Mouse (Mus musculus): Measurements from ENCODE around the gene Capn11. TPM values are rescaled to one million over a fixed set of nuclear protein-coding genes. Genes with fewer than 3 reads are reported as not detected.

Capn11 gene
- polyA plus RNA-seq, 1 experiment from 2014 or later = 0.57 TPM

DNA sequence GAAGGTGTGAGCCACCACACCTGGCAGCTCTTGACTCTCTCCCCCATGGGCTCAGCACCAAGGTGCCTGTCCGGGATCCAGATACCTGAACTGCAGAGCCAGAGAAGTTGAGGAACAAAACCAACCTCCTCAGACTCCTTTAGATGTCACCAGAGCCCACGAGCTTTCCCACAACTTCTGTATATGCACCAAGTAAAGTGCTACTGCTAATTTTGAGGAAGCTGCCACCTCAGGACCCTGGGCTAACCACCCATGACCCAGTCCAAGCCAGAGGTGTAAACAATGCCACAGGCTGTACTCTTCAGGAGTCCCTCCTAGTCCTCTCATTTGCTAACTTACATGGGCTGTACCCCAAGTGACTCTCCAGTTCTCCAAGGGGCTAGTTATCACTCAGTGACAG lies 13.5 kb upstream of the Capn11 start:
- H3K27me3 ChIP-seq (ENCODE audit: control insufficient read depth, insufficient read depth, low read length) = no peaks in the 10 kb centered on the region
- no peaks in the 10 kb centered on the region for H3K9me3 ChIP-seq (ENCODE audit: control insufficient read depth, low read length)
- H3K4me1 ChIP-seq (ENCODE audit: control insufficient read depth, insufficient read depth, low read length) = no peaks in the 10 kb centered on the region
- WGBS = 95% methylated on average over 2 of the region's 2 CpGs
- ATAC-seq (ENCODE audit: insufficient read depth, low FRiP score, low TSS enrichment) (no peak), DNase-seq (ENCODE audit: low spot score) (no peak)
- H3K4me2 ChIP-seq (ENCODE audit: low read depth) = no peak overlapping the region
- H3K36me3 ChIP-seq (ENCODE audit: control insufficient read depth, insufficient read depth, low read length) = peaks cover 12% of the 10 kb centered on the region
- no peak overlapping the region for H3K9ac ChIP-seq (ENCODE audit: low read length)
- H3K4me3 ChIP-seq (ENCODE audit: low read depth, low read length) = no peak overlapping the region
- H3K27ac ChIP-seq (ENCODE audit: low read depth, low read length) = no peak overlapping the region

DNA sequence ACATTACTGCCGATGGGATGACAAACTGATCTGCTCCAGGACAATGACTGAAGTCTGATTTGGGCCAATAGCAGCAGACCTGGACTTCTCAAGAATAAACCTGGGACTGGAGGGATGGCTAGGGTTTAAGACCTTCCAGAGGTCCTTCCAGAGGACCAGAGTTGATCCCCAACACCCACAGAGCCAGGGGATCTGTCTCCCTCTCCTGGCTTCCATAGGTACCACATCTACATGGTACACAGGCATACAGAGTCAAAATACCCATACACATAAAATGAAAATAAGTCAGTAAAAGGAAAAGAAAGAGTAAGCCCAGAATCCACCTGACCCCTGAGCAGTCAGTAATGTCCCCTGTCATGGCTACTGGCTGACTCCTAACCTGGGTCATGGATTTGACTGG lies 12.7 kb upstream of the Capn11 start:
- 100% methylated on average over 1 of the region's 1 CpGs for WGBS
- no peaks in the 10 kb centered on the region for H3K4me1 ChIP-seq (ENCODE audit: control insufficient read depth, insufficient read depth, low read length)
- no peak overlapping the region for H3K4me2 ChIP-seq (ENCODE audit: low read depth)
- H3K27ac ChIP-seq (ENCODE audit: low read depth, low read length) = no peak overlapping the region
- H3K27me3 ChIP-seq (ENCODE audit: control insufficient read depth, insufficient read depth, low read length) = no peaks in the 10 kb centered on the region
- ATAC-seq (ENCODE audit: insufficient read depth, low FRiP score, low TSS enrichment) (no peak), DNase-seq (ENCODE audit: low spot score) (no peak)
- peaks cover 13% of the 10 kb centered on the region for H3K36me3 ChIP-seq (ENCODE audit: control insufficient read depth, insufficient read depth, low read length)
- no peak overlapping the region for H3K4me3 ChIP-seq (ENCODE audit: low read depth, low read length)
- no peaks in the 10 kb centered on the region for H3K9me3 ChIP-seq (ENCODE audit: control insufficient read depth, low read length)
- H3K9ac ChIP-seq (ENCODE audit: low read length) = no peak overlapping the region

DNA sequence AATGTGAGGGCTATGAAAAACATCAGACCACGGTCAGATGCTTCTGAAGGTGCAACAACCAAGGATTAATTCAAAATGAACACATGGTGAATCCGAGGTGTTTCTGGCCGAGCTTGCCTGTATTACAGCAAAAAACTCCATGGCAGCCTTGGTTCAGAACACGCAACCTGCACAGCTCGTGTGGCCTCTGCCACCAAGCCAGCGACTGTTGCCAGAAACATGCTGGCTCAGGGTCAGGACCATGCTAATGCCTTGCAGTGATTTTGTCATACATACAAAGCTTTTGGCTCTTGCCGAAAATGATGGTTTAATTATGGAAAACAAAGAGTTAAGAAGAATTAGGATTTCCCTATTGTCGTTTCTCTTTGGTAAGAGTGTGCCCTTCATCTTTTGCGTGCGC lies 8.9 kb upstream of the Capn11 start:
- ATAC-seq (ENCODE audit: insufficient read depth, low FRiP score, low TSS enrichment) = no peak
- H3K36me3 ChIP-seq (ENCODE audit: control insufficient read depth, insufficient read depth, low read length) = peaks cover 13% of the 10 kb centered on the region
- no peaks in the 10 kb centered on the region for H3K9me3 ChIP-seq (ENCODE audit: control insufficient read depth, low read length)

DNA sequence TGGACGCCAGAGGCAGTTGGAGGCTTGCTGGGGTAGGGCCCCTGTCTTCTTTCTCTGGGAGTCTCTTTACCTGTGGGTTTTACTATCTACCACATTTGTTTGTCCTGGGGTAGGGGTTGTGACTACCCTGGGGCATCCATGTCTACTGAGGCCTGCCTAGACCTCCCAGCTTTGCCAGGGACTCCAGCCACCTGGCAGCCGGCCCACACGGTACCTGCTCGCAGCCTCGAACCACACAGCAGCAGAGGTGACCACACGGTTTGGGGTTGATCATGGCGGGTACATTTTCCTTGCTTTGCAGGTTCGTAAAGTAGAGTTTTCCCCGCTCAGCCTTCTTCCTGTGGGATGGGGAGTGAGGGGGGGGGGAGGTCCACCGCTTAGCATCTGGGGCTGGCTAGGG lies 8.4 kb upstream of the Capn11 start:
- WGBS = 93% methylated on average over 9 of the region's 10 CpGs
- Histone ChIP-seq H3K36me3 (ENCODE audit: control insufficient read depth, insufficient read depth, low read length) (peaks cover 11% of the 10 kb centered on the region), H3K4me2 (ENCODE audit: low read depth) (no peak overlapping the region)

More for the DNA sequence above, 8.9 kb upstream of the Capn11 start:
- Histone ChIP-seq H3K4me1 (ENCODE audit: control insufficient read depth, insufficient read depth, low read length) (no peaks in the 10 kb centered on the region), H3K27ac (ENCODE audit: low read depth, low read length) (no peak overlapping the region), H3K4me2 (ENCODE audit: low read depth) (no peak overlapping the region), H3K4me3 (ENCODE audit: low read depth, low read length) (no peak overlapping the region), H3K27me3 (ENCODE audit: control insufficient read depth, insufficient read depth, low read length) (no peaks in the 10 kb centered on the region), H3K9ac (ENCODE audit: low read length) (no peak overlapping the region)
- DNase-seq (ENCODE audit: low spot score) = no peak
- WGBS = 92% methylated on average over 10 of the region's 10 CpGs

DNA sequence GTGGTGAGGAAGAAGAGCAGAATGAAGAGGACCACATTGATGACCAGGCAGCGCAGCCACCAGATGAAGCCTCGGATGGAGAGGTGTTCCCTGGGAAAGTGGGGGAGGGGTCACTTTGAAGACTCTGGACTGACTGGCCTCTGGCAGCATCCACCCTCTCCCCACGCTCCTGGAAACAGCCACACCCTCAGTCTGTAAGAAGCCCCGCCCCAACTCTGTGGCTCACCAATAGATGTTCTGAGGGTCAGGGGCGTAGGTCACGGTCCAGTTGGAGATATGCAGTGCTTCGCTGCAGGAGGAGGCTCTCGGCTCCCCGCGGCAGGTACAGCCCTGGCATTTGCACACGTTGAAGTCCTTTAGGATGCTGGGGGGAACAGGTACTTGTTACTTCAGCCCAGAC lies 7.0 kb upstream of the Capn11 start:
- Histone ChIP-seq H3K9me3 (ENCODE audit: control insufficient read depth, low read length) (no peaks in the 10 kb centered on the region), H3K27ac (ENCODE audit: low read depth, low read length) (no peak overlapping the region), H3K9ac (ENCODE audit: low read length) (no peak overlapping the region), H3K4me1 (ENCODE audit: control insufficient read depth, insufficient read depth, low read length) (no peaks in the 10 kb centered on the region), H3K4me3 (ENCODE audit: low read depth, low read length) (no peak overlapping the region), H3K36me3 (ENCODE audit: control insufficient read depth, insufficient read depth, low read length) (peaks cover 11% of the 10 kb centered on the region), H3K27me3 (ENCODE audit: control insufficient read depth, insufficient read depth, low read length) (no peaks in the 10 kb centered on the region), H3K4me2 (ENCODE audit: low read depth) (no peak overlapping the region)
- 77% methylated on average over 11 of the region's 11 CpGs for WGBS
- DNase-seq (ENCODE audit: low spot score) (no peak), ATAC-seq (ENCODE audit: insufficient read depth, low FRiP score, low TSS enrichment) (no peak)

More for the DNA sequence above, 8.4 kb upstream of the Capn11 start:
- H3K27ac ChIP-seq (ENCODE audit: low read depth, low read length) = no peak overlapping the region
- H3K4me1 ChIP-seq (ENCODE audit: control insufficient read depth, insufficient read depth, low read length) = no peaks in the 10 kb centered on the region
- no peak for ATAC-seq (ENCODE audit: insufficient read depth, low FRiP score, low TSS enrichment)
- DNase-seq (ENCODE audit: low spot score) = no peak
- no peaks in the 10 kb centered on the region for H3K27me3 ChIP-seq (ENCODE audit: control insufficient read depth, insufficient read depth, low read length)
- no peak overlapping the region for H3K4me3 ChIP-seq (ENCODE audit: low read depth, low read length)
- H3K9me3 ChIP-seq (ENCODE audit: control insufficient read depth, low read length) = no peaks in the 10 kb centered on the region
- no peak overlapping the region for H3K9ac ChIP-seq (ENCODE audit: low read length)

DNA sequence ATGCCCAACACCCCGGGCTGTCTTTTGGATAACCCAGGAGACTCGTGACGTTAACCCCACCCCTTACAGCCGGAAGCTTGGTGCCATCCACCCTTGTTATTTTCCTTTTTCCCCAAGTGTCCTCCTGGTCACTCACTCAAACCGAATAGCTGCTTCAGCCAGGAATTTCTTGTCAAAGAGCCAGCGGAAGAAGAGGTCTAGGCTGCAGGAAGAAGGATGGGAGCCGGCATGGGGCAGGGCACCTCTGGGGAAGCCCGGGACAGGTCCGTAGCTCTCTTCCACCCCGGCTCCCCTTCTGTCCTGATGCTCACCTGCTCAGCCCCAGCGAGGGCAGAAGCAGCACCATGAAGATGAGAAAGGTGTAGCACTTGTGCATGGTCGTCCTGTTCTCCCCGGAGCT lies 5.5 kb upstream of the Capn11 start:
- ATAC-seq (ENCODE audit: insufficient read depth, low FRiP score, low TSS enrichment) = no peak
- WGBS = 93% methylated on average over 13 of the region's 13 CpGs
- Histone ChIP-seq H3K4me1 (ENCODE audit: control insufficient read depth, insufficient read depth, low read length) (no peaks in the 10 kb centered on the region), H3K4me3 (ENCODE audit: low read depth, low read length) (no peak overlapping the region), H3K27ac (ENCODE audit: low read depth, low read length) (no peak overlapping the region), H3K27me3 (ENCODE audit: control insufficient read depth, insufficient read depth, low read length) (no peaks in the 10 kb centered on the region), H3K36me3 (ENCODE audit: control insufficient read depth, insufficient read depth, low read length) (peaks cover 7% of the 10 kb centered on the region), H3K9me3 (ENCODE audit: control insufficient read depth, low read length) (no peaks in the 10 kb centered on the region), H3K4me2 (ENCODE audit: low read depth) (no peak overlapping the region), H3K9ac (ENCODE audit: low read length) (no peak overlapping the region)
- no peak for DNase-seq (ENCODE audit: low spot score)

DNA sequence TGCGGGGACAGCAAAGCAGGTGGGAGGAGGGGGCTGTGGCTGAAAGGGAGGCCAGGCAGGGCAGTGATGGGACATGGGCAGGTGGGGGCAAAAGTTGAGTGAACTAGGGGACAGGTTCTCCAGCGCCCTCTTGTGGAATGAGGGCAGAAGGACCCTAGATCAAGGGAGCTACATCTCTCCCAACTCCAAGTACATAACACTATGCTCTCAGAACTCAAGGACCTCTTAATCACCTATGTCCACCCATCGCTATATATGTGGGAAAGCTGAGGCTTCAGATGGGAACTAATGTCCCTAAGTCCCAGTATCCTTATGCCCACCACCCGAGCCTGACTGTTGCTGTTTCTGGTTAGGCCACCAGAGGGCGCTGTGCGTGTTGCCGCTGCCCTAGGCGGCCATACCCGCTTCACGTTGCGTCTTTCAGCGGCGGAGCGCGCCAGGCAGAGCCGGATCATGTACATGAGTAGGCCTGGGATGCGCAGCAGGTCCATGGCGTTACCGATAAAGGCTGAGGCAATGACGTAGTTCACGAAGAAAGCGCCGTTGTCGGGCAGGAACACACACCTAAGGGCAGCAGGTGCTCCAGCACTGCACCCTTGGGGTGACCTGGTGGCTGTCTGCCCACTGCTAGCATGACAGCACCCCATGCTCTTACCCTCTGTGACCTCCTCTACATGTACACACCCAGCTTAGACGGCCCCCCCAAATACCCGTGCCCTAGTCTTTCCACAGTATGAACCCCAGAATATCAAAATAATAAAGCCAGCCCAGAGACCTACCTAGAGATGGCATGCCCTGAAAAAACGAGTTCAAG lies 4.2 kb upstream of the Capn11 start:
- no peaks in the 10 kb centered on the region for H3K4me1 ChIP-seq (ENCODE audit: control insufficient read depth, insufficient read depth, low read length)
- H3K9ac ChIP-seq (ENCODE audit: low read length) = no peak overlapping the region
- DNase-seq (ENCODE audit: low spot score) (peak; percentile 86), ATAC-seq (ENCODE audit: insufficient read depth, low FRiP score, low TSS enrichment) (peak; percentile 62)
- H3K27me3 ChIP-seq (ENCODE audit: control insufficient read depth, insufficient read depth, low read length) = no peaks in the 10 kb centered on the region
- H3K36me3 ChIP-seq (ENCODE audit: control insufficient read depth, insufficient read depth, low read length) = peaks cover 7% of the 10 kb centered on the region
- no peak overlapping the region; the same call in 1 of the 2 replicates for H3K4me2 ChIP-seq (ENCODE audit: low read depth)
- WGBS = 31% methylated on average over 27 of the region's 27 CpGs
- H3K9me3 ChIP-seq (ENCODE audit: control insufficient read depth, low read length) = no peaks in the 10 kb centered on the region
- no peak overlapping the region for H3K4me3 ChIP-seq (ENCODE audit: low read depth, low read length)
- no peak overlapping the region for H3K27ac ChIP-seq (ENCODE audit: low read depth, low read length)

DNA sequence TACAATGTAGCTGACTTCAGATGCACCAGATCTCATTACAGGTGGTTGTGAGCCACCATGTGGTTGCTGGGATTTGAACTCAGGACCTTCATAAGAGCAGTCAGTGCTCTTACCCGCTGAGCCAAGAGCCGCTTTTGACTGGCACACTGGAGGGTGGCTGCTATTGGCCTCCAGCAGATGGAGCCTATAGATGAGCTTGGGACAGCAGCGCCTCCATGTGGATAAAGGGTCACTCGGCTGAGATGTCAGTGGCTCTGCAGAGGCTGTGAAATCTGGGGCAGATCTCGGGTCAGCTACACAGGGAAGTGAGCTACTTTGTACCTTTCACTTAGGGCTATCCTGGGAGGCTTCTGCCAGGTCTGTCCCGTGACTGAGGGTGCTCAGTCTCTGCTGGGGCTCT lies 3.3 kb downstream of the Capn11 start:
- no peak overlapping the region for H3K27ac ChIP-seq (ENCODE audit: low read depth, low read length)
- H3K9ac ChIP-seq (ENCODE audit: low read length) = no peak overlapping the region
- 30% methylated on average over 6 of the region's 6 CpGs for WGBS
- no peaks in the 10 kb centered on the region; the same call in 1 of the 2 replicates for H3K36me3 ChIP-seq (ENCODE audit: control insufficient read depth, insufficient read depth, low read length)
- H3K4me3 ChIP-seq (ENCODE audit: low read depth, low read length) = no peak overlapping the region
- ATAC-seq (ENCODE audit: insufficient read depth, low FRiP score, low TSS enrichment) (no peak), DNase-seq (ENCODE audit: low spot score) (peak; percentile 32)
- no peaks in the 10 kb centered on the region for H3K4me1 ChIP-seq (ENCODE audit: control insufficient read depth, insufficient read depth, low read length)
- H3K27me3 ChIP-seq (ENCODE audit: control insufficient read depth, insufficient read depth, low read length) = no peaks in the 10 kb centered on the region
- no peak overlapping the region for H3K4me2 ChIP-seq (ENCODE audit: low read depth)
- no peaks in the 10 kb centered on the region for H3K9me3 ChIP-seq (ENCODE audit: control insufficient read depth, low read length)

DNA sequence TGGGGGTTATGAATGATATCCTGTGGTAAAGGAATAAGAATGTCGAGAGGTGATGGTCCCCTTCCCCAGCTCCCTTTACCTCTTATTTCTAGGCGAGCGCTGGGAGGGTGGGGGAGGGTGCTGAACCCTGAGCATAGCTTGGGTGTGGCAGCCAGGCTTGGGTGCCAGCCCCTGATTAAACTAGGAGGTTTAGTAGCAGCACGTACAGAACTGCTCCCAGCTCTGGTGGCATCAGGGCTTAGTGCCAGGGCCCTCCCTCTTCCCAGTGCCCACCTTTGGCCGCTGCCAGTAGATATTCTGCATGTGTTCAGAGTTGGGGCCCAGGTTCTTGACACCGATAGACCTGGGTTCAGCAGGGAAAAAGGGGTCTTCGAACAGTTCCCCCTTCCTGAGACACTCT lies 5.9 kb downstream of the Capn11 start:
- Histone ChIP-seq H3K4me2 (ENCODE audit: low read depth) (no peak overlapping the region), H3K4me3 (ENCODE audit: low read depth, low read length) (no peak overlapping the region), H3K27me3 (ENCODE audit: control insufficient read depth, insufficient read depth, low read length) (no peaks in the 10 kb centered on the region), H3K9me3 (ENCODE audit: control insufficient read depth, low read length) (no peaks in the 10 kb centered on the region), H3K9ac (ENCODE audit: low read length) (no peak overlapping the region), H3K36me3 (ENCODE audit: control insufficient read depth, insufficient read depth, low read length) (no peaks in the 10 kb centered on the region), H3K4me1 (ENCODE audit: control insufficient read depth, insufficient read depth, low read length) (no peaks in the 10 kb centered on the region), H3K27ac (ENCODE audit: low read depth, low read length) (no peak overlapping the region)
- ATAC-seq (ENCODE audit: insufficient read depth, low FRiP score, low TSS enrichment) = no peak
- no peak for DNase-seq (ENCODE audit: low spot score)
- WGBS = 67% methylated on average over 7 of the region's 7 CpGs
